Mouse (Mus musculus): ENCODE data around the gene Rpl35a. TPM values are rescaled to one million over a fixed set of nuclear protein-coding genes. Genes with fewer than 3 reads are reported as not detected.

Rpl35a gene
- polyA plus RNA-seq, 1 experiment from 2014 or later: 1,181 TPM

DNA sequence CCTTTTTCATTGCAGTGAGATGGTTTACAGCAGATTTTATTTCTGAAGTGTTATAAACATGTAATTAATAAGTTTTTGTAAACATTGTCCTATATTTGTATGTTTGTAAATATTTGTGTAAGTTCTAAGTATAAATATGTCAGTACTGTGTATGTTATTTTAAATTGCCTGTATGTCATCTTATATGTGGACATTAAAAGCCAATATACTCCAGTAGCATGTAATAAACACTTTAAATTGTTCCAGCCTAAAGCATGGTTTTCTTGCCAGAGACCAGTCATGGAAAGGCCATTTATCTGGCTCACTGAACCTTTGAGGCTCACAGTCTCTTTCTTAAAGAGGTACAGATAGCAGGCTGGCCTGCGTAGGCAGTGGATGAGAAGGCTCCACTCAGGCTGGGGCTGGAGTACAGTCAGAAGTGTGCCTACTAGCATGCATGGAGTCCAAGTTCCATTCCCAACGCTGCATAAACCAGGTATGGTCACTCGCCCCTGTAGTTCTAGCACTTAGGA lies 40.8 kb upstream of the Rpl35a start:
- TF ChIP-seq CTCF (IDR thresholded peaks at IDR 0.05; ENCODE audit: low read depth): no peak
- Histone ChIP-seq H3K4me3 (replicated peaks; ENCODE audit: low read depth, low read length) (no peak overlapping the region), H3K9ac (ENCODE audit: low read depth, low read length) (no peak overlapping the region), H3K9me3 (replicated peaks; ENCODE audit: low read length) (no peaks in the 10 kb centered on the region), H3K4me2 (ENCODE audit: low read length) (no peak overlapping the region), H3K36me3 (ENCODE audit: insufficient read depth, low read length) (peaks cover 32% of the 10 kb centered on the region), H3K27me3 (ENCODE audit: insufficient read depth, low read length) (no peaks in the 10 kb centered on the region), H3K4me1 (replicated peaks; ENCODE audit: insufficient read depth, low read length) (no peaks in the 10 kb centered on the region), H3K27ac (no peak overlapping the region)
- DNase-seq (ENCODE audit: low spot score) (no peak), ATAC-seq (replicated peaks; ENCODE audit: low FRiP score, low read depth) (no peak)
- WGBS: 90% methylated on average over 3 of the region's 3 CpGs

DNA sequence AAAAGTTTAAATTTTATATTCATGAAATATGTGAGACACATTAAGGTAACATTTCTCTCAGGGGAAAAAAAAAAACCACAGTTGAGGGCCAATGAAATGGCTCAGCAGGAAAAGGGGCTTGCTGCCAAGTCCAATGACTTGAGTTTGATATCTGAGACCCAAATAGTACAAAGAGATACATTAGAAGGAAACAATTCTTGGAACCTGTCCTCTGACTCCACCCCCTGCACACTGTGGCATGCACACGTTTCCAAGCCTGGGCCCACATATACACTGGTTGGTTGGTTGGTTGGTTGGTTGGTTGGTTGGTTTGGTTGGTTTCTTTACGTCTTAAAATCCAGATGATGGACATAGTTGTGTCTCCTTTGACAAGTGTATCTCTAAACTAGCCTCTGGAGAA lies 40.3 kb upstream of the Rpl35a start:
- DNase-seq (ENCODE audit: low spot score): no peak
- H3K9ac ChIP-seq (ENCODE audit: low read depth, low read length): no peak overlapping the region
- peaks cover 28% of the 10 kb centered on the region for H3K36me3 ChIP-seq (ENCODE audit: insufficient read depth, low read length)
- WGBS: 84% methylated on average over 2 of the region's 2 CpGs
- H3K4me3 ChIP-seq (replicated peaks; ENCODE audit: low read depth, low read length): no peak overlapping the region
- no peaks in the 10 kb centered on the region for H3K9me3 ChIP-seq (replicated peaks; ENCODE audit: low read length)
- ATAC-seq (replicated peaks; ENCODE audit: low FRiP score, low read depth): no peak
- no peak overlapping the region for H3K4me2 ChIP-seq (ENCODE audit: low read length)
- no peak for TF ChIP-seq CTCF (IDR thresholded peaks at IDR 0.05; ENCODE audit: low read depth)
- no peaks in the 10 kb centered on the region for H3K27me3 ChIP-seq (ENCODE audit: insufficient read depth, low read length)
- no peaks in the 10 kb centered on the region for H3K4me1 ChIP-seq (replicated peaks; ENCODE audit: insufficient read depth, low read length)
- H3K27ac ChIP-seq: no peak overlapping the region

DNA sequence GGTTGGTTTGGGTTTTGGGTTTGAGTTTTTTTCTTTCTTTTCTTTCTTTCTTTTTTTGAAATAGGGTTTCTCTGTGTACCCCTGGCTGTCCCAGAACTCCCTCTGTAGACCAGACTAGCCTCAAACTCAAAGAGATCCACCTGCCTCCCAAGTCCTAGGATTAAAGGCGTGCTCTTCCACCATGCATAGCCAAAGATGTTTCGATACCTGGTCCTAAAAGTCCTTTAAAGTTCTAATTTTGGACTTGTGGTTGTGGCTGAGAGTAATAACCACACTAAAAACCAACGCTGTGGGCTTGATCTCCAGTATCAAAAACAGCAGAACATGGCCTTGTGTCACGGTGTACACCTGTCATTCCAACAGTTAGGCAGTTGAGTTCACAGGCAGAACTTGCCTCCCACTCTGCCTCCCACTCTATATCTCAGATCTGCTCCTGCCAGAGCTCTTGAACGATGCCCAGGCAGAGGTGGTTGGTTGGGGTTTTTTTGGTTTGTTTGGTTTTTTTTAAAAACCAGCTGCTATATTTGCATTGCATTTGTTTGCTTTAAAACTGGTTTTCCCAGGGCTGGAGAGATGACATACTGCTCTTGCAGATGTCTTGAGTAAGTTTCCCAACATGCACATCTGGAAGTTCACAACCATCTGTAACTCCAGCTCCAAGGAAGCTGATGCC lies 38.4 kb upstream of the Rpl35a start:
- Histone ChIP-seq H3K4me1 (replicated peaks; ENCODE audit: insufficient read depth, low read length) (no peaks in the 10 kb centered on the region), H3K4me2 (ENCODE audit: low read length) (no peak overlapping the region), H3K4me3 (replicated peaks; ENCODE audit: low read depth, low read length) (no peak overlapping the region), H3K36me3 (ENCODE audit: insufficient read depth, low read length) (peaks cover 16% of the 10 kb centered on the region), H3K9me3 (replicated peaks; ENCODE audit: low read length) (no peaks in the 10 kb centered on the region), H3K27ac (no peak overlapping the region), H3K27me3 (ENCODE audit: insufficient read depth, low read length) (no peaks in the 10 kb centered on the region), H3K9ac (ENCODE audit: low read depth, low read length) (no peak overlapping the region)
- no peak for TF ChIP-seq CTCF (IDR thresholded peaks at IDR 0.05; ENCODE audit: low read depth)
- ATAC-seq (replicated peaks; ENCODE audit: low FRiP score, low read depth): no peak
- no peak for DNase-seq (ENCODE audit: low spot score)
- 67% methylated on average over 5 of the region's 5 CpGs for WGBS

DNA sequence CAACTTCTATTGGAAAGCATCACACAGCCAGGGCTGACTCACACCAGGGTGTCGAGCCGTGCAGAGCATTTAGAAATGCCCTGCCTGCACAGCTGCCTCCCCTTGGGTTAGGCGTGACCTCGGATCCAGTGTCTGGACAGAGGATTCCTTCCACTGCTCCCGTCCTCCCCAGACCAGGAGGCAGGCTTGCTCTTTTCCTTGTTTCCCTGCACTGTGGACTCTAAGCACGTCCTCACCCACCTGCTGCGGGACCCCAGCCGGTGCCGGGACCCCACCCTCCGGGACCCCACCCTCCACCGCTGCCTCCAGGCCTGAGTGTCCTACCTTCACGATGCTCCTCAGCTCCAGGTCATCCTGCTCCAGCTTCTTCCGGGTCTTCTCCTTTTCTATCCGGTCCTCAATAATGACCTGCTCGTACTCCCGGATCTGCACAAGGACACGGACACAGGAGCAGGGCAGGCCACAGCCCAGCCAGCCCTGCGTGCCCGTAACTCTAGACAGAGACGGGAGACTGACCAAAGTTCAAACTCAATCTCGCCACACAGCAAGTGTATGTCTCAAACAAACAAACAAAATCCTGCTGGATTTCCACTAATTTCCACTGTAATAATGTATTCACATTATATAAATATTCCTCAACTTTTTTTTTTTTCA lies 37.0 kb upstream of the Rpl35a start:
- peak overlapping the region; percentile 47 for H3K4me2 ChIP-seq (ENCODE audit: low read length)
- H3K4me1 ChIP-seq (replicated peaks; ENCODE audit: insufficient read depth, low read length): no peaks in the 10 kb centered on the region
- WGBS: 48% methylated on average over 21 of the region's 21 CpGs
- DNase-seq (ENCODE audit: low spot score) (peak; percentile 61), ATAC-seq (replicated peaks; ENCODE audit: low FRiP score, low read depth) (peak; percentile 78)
- peak overlapping the region; percentile 82 for H3K27ac ChIP-seq
- H3K9me3 ChIP-seq (replicated peaks; ENCODE audit: low read length): no peaks in the 10 kb centered on the region
- peak overlapping the region; percentile 47; the same call in 1 of the 2 replicates for H3K9ac ChIP-seq (ENCODE audit: low read depth, low read length)
- peak overlapping the region; percentile 18 for H3K4me3 ChIP-seq (replicated peaks; ENCODE audit: low read depth, low read length)
- no peaks in the 10 kb centered on the region for H3K27me3 ChIP-seq (ENCODE audit: insufficient read depth, low read length)
- TF ChIP-seq CTCF (IDR thresholded peaks at IDR 0.05; ENCODE audit: low read depth): no peak
- 0 out of 2 replicates have a peak, but pooled peaks cover 6% of the 10 kb centered on the region for H3K36me3 ChIP-seq (ENCODE audit: insufficient read depth, low read length)

DNA sequence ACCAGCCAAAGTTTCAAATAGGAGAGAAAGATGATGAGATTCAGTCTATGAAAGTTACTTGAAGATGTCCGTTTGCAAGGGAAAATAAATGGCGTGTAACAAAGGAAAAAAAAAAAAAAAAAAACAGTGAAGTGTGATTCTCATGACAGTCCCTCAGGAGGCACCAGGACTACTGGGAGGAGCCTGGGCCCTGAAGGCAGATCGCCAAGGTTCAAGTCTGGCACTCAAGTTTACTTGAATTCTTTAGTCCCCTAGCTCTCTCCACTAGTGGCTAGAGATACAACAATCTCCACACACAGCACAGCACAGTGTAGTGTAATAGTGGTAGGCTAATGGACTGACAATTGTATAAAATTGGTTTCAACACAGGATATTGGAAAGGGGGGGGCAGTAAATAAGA lies 34.9 kb upstream of the Rpl35a start:
- no peak for ATAC-seq (replicated peaks; ENCODE audit: low FRiP score, low read depth)
- Histone ChIP-seq H3K9ac (ENCODE audit: low read depth, low read length) (no peak overlapping the region), H3K4me3 (replicated peaks; ENCODE audit: low read depth, low read length) (no peak overlapping the region), H3K27me3 (ENCODE audit: insufficient read depth, low read length) (no peaks in the 10 kb centered on the region), H3K9me3 (replicated peaks; ENCODE audit: low read length) (no peaks in the 10 kb centered on the region), H3K4me1 (replicated peaks; ENCODE audit: insufficient read depth, low read length) (no peaks in the 10 kb centered on the region), H3K4me2 (ENCODE audit: low read length) (no peak overlapping the region), H3K36me3 (ENCODE audit: insufficient read depth, low read length) (0 out of 2 replicates have a peak, but pooled peaks cover 6% of the 10 kb centered on the region), H3K27ac (no peak overlapping the region)
- 73% methylated on average over 3 of the region's 3 CpGs for WGBS
- no peak for TF ChIP-seq CTCF (IDR thresholded peaks at IDR 0.05; ENCODE audit: low read depth)
- no peak for DNase-seq (ENCODE audit: low spot score)

DNA sequence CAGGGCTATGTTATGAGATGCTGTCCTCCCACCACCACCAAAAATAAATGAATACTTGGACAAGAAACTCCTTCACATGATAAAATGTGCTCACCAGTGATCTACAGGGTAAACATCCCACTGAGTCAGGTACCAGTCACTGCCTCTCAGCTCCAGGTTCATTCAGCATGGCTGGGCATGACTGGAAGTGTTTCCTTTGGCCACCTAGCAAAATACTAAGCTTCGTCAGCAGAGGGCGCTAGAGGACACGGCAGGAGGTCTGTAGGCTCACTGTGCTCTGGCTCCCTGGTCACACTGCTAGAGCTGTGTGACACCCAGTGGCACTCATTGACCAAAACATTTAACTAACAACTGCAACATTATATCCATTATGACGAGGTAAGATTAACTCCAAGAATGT lies 32.5 kb upstream of the Rpl35a start:
- H3K36me3 ChIP-seq (ENCODE audit: insufficient read depth, low read length): no peaks in the 10 kb centered on the region
- H3K4me1 ChIP-seq (replicated peaks; ENCODE audit: insufficient read depth, low read length): no peaks in the 10 kb centered on the region
- no peak overlapping the region for H3K4me3 ChIP-seq (replicated peaks; ENCODE audit: low read depth, low read length)
- H3K9me3 ChIP-seq (replicated peaks; ENCODE audit: low read length): no peaks in the 10 kb centered on the region
- TF ChIP-seq CTCF (IDR thresholded peaks at IDR 0.05; ENCODE audit: low read depth): peak; percentile 99
- peak; percentile 69 for ATAC-seq (replicated peaks; ENCODE audit: low FRiP score, low read depth)
- H3K27ac ChIP-seq: no peak overlapping the region
- H3K4me2 ChIP-seq (ENCODE audit: low read length): no peak overlapping the region
- WGBS: 3% methylated on average over 4 of the region's 4 CpGs
- H3K9ac ChIP-seq (ENCODE audit: low read depth, low read length): no peak overlapping the region
- no peaks in the 10 kb centered on the region for H3K27me3 ChIP-seq (ENCODE audit: insufficient read depth, low read length)
- DNase-seq (ENCODE audit: low spot score): peak; percentile 94

Data from kidney, postnatal 0 days (tissue).